Mouse (Mus musculus): ENCODE data around the gene Cox5b. TPM values are rescaled to one million over a fixed set of nuclear protein-coding genes. Genes with fewer than 3 reads are reported as not detected.
"Not testable (repeated sequence)": the region's sequence is repeated elsewhere in the genome, so short reads cannot be mapped to it uniquely, and the experiment has no call there.

The Cox5b gene
- total RNA-seq (2014; fragmentation: Nextera tagmentation) (728 and 806 TPM in 2 replicates), total RNA-seq (2017) (1,234 and 1,237 TPM in 2 replicates)

- ATAC-seq (replicated peaks; ENCODE audit: low FRiP score, low TSS enrichment, poor library complexity, severe bottlenecking): peak; percentile 92
Measured at GRCm38 (mm10) chr1:36691271-36692155, at the start of gene Cox5b. Gene Cox5b, plus strand, starts transcription at chr1:36691449.

GRCm38 (mm10) chr1:36643957-36644614, 47.2 kb upstream of the Cox5b start:
- peak; percentile 69 for ATAC-seq (replicated peaks; ENCODE audit: low FRiP score, low TSS enrichment, poor library complexity, severe bottlenecking)

- peak; percentile 62 for ATAC-seq (replicated peaks; ENCODE audit: low FRiP score, low TSS enrichment, poor library complexity, severe bottlenecking)
Measured at GRCm38 (mm10) chr1:36644615-36645007, 46.6 kb upstream of the Cox5b start.

GRCm38 (mm10) chr1:36646285-36646684, 45.0 kb upstream of the Cox5b start:
- no peak for ATAC-seq (replicated peaks; ENCODE audit: low FRiP score, low TSS enrichment, poor library complexity, severe bottlenecking)

- no peak for ATAC-seq (replicated peaks; ENCODE audit: low FRiP score, low TSS enrichment, poor library complexity, severe bottlenecking)
Measured at GRCm38 (mm10) chr1:36647631-36648030, 43.6 kb upstream of the Cox5b start.

GRCm38 (mm10) chr1:36655039-36655438, 36.2 kb upstream of the Cox5b start:
- ATAC-seq (replicated peaks; ENCODE audit: low FRiP score, low TSS enrichment, poor library complexity, severe bottlenecking): no peak

- ATAC-seq (replicated peaks; ENCODE audit: low FRiP score, low TSS enrichment, poor library complexity, severe bottlenecking): no peak
Measured at GRCm38 (mm10) chr1:36656233-36656632, 35.0 kb upstream of the Cox5b start.

GRCm38 (mm10) chr1:36657658-36658415, 33.4 kb upstream of the Cox5b start:
- ATAC-seq (replicated peaks; ENCODE audit: low FRiP score, low TSS enrichment, poor library complexity, severe bottlenecking): peak; percentile 67

- ATAC-seq (replicated peaks; ENCODE audit: low FRiP score, low TSS enrichment, poor library complexity, severe bottlenecking): peak; percentile 47; the same call in 1 of the 2 replicates
Measured at GRCm38 (mm10) chr1:36658621-36659399, 32.4 kb upstream of the Cox5b start.

- ATAC-seq (replicated peaks; ENCODE audit: low FRiP score, low TSS enrichment, poor library complexity, severe bottlenecking): peak; percentile 71
Measured at GRCm38 (mm10) chr1:36664457-36664856, 26.8 kb upstream of the Cox5b start.

- no peak for ATAC-seq (replicated peaks; ENCODE audit: low FRiP score, low TSS enrichment, poor library complexity, severe bottlenecking)
Measured at GRCm38 (mm10) chr1:36665165-36665723, 26.0 kb upstream of the Cox5b start.

- no peak for ATAC-seq (replicated peaks; ENCODE audit: low FRiP score, low TSS enrichment, poor library complexity, severe bottlenecking)
Measured at GRCm38 (mm10) chr1:36665934-36666333, 25.3 kb upstream of the Cox5b start.

- not testable (repeated sequence) for ATAC-seq (replicated peaks; ENCODE audit: low FRiP score, low TSS enrichment, poor library complexity, severe bottlenecking)
Measured at GRCm38 (mm10) chr1:36668007-36668406, 23.2 kb upstream of the Cox5b start.

- peak; percentile 92 for ATAC-seq (replicated peaks; ENCODE audit: low FRiP score, low TSS enrichment, poor library complexity, severe bottlenecking)
Measured at GRCm38 (mm10) chr1:36670256-36670655, 21.0 kb upstream of the Cox5b start.

- peak; percentile 44; the same call in 1 of the 2 replicates for ATAC-seq (replicated peaks; ENCODE audit: low FRiP score, low TSS enrichment, poor library complexity, severe bottlenecking)
Measured at GRCm38 (mm10) chr1:36671260-36671659, 20.0 kb upstream of the Cox5b start.

GRCm38 (mm10) chr1:36672648-36673350, 18.4 kb upstream of the Cox5b start:
- no peak for ATAC-seq (replicated peaks; ENCODE audit: low FRiP score, low TSS enrichment, poor library complexity, severe bottlenecking)

- ATAC-seq (replicated peaks; ENCODE audit: low FRiP score, low TSS enrichment, poor library complexity, severe bottlenecking): no peak
Measured at GRCm38 (mm10) chr1:36674936-36675335, 16.3 kb upstream of the Cox5b start.

GRCm38 (mm10) chr1:36680893-36681292, 10.4 kb upstream of the Cox5b start:
- no peak for ATAC-seq (replicated peaks; ENCODE audit: low FRiP score, low TSS enrichment, poor library complexity, severe bottlenecking)

Measured in megakaryocyte-erythroid progenitor cell, adult 5-6 weeks (primary cell).